Comparison of ENCODE assay signal across 21 mouse cellular contexts in genomic region chr14:99324523-99324922, GRCm38 (mm10). TPM values are rescaled to one million over a fixed set of nuclear protein-coding genes. Genes with fewer than 3 reads are reported as not detected.
A peak's percentile ranks its signal among the peaks of the same experiment; 100 is the strongest.
DNase-seq lines count a peak whose midpoint lies in the region; ATAC-seq and TF ChIP-seq lines count a peak whose summit lies in the region.
"Had no signal": no experiment of that assay in that cellular context is flagged by ENCODE, and none has a peak within 500 bp of the region (broad histone marks: within the 10 kb centered on the region; RNA-seq: fewer than 3 reads in every experiment).

No protein-coding gene starts in this region.

- no peaks in the 10 kb centered on the region for H3K27me3 ChIP-seq in midbrain, embryonic 11.5 days (ENCODE audit: control insufficient read depth, insufficient read depth, low read length)
- H3K27me3 ChIP-seq in midbrain, embryonic 14.5 days (ENCODE audit: control insufficient read depth, insufficient read depth, low read length): no peaks in the 10 kb centered on the region
- no peaks in the 10 kb centered on the region for H3K27me3 ChIP-seq in stomach, postnatal 0 days (ENCODE audit: control insufficient read depth, insufficient read depth, low read length)
- H3K27me3 ChIP-seq in kidney, embryonic 16.5 days (ENCODE audit: insufficient read depth, low read length): no peaks in the 10 kb centered on the region
- H3K27me3 ChIP-seq: embryonic facial prominence, embryonic 15.5 days; liver, embryonic 12.5 days had no signal

- peak; percentile 54 for DNase-seq in midbrain, embryonic 11.5 days (ENCODE audit: low spot score, missing footprints)
- no peak for DNase-seq in midbrain, embryonic 14.5 days
- DNase-seq in ES-CJ7 (ENCODE audit: low read depth, low spot score): peak; percentile 98
- DNase-seq in WW6 (ENCODE audit: low read depth, low spot score): peak; percentile 54
- no peak for DNase-seq in stomach, postnatal 0 days (ENCODE audit: low spot score)
- no peak for DNase-seq in spleen, postnatal 10 days (ENCODE audit: low spot score in 2 of 2)
- no peak for DNase-seq in adrenal gland, postnatal 10 days
- DNase-seq: adrenal gland, postnatal 25 days; cerebellum, adult 2 months; gastrocnemius, postnatal 25 days; heart, postnatal 10 days; kidney, postnatal 10 days; lung, postnatal 10 days; thymus, postnatal 4 days had no signal

- ATAC-seq in midbrain, embryonic 11.5 days (ENCODE audit: low FRiP score): no peak
- ATAC-seq in midbrain, embryonic 14.5 days (ENCODE audit: low FRiP score, low TSS enrichment): no peak
- ATAC-seq in stomach, postnatal 0 days (ENCODE audit: low FRiP score, low TSS enrichment): 0 out of 2 replicates have a peak, but pooled peaks have one; percentile 50
- no peak for ATAC-seq in kidney, embryonic 16.5 days (ENCODE audit: low FRiP score, low TSS enrichment)
- ATAC-seq: intestine, postnatal 0 days; liver, embryonic 12.5 days had no signal

- H3K27ac ChIP-seq in midbrain, embryonic 11.5 days (ENCODE audit: low read depth, low read length): no peak overlapping the region
- H3K27ac ChIP-seq in midbrain, embryonic 14.5 days (replicated peaks; ENCODE audit: low read depth, low read length): no peak overlapping the region
- H3K27ac ChIP-seq in stomach, postnatal 0 days (replicated peaks): no peak overlapping the region; the same call in 1 of the 2 replicates
- no peak overlapping the region for H3K27ac ChIP-seq in kidney, embryonic 16.5 days (ENCODE audit: low read length)
- H3K27ac ChIP-seq: embryonic facial prominence, embryonic 15.5 days; forebrain, embryonic 10.5 days; hindbrain, embryonic 14.5 days; left cerebral cortex, adult 2 months; liver, embryonic 12.5 days had no signal

- no peak overlapping the region for H3K4me2 ChIP-seq in midbrain, embryonic 11.5 days
- no peak overlapping the region for H3K4me2 ChIP-seq in midbrain, embryonic 14.5 days (ENCODE audit: low read length)
- H3K4me2 ChIP-seq in stomach, postnatal 0 days (replicated peaks; ENCODE audit: low read depth): no peak overlapping the region
- no peak overlapping the region for H3K4me2 ChIP-seq in kidney, embryonic 16.5 days (replicated peaks; ENCODE audit: low read depth, low read length)
- H3K4me2 ChIP-seq: embryonic facial prominence, embryonic 15.5 days; hindbrain, embryonic 14.5 days; liver, embryonic 12.5 days had no signal

- WGBS in midbrain, embryonic 11.5 days: 79% methylated on average over 4 of the region's 4 CpGs
- 90% methylated on average over 4 of the region's 4 CpGs for WGBS in midbrain, embryonic 14.5 days
- WGBS in stomach, postnatal 0 days: 57% methylated on average over 4 of the region's 4 CpGs
- 66% methylated on average over 4 of the region's 4 CpGs for WGBS in kidney, embryonic 16.5 days

- H3K9ac ChIP-seq in midbrain, embryonic 11.5 days (ENCODE audit: low read length): no peak overlapping the region
- no peak overlapping the region for H3K9ac ChIP-seq in midbrain, embryonic 14.5 days (replicated peaks; ENCODE audit: low read length)
- no peak overlapping the region for H3K9ac ChIP-seq in stomach, postnatal 0 days (ENCODE audit: low read length)
- H3K9ac ChIP-seq in kidney, embryonic 16.5 days (replicated peaks; ENCODE audit: low read length): no peak overlapping the region
- H3K9ac ChIP-seq: embryonic facial prominence, embryonic 15.5 days; hindbrain, embryonic 14.5 days; liver, embryonic 12.5 days had no signal

- TF ChIP-seq CTCF in stomach, postnatal 0 days (IDR thresholded peaks at IDR 0.05; ENCODE audit: low read depth): no peak

- no peaks in the 10 kb centered on the region for H3K9me3 ChIP-seq in midbrain, embryonic 11.5 days (ENCODE audit: control insufficient read depth, low read length)
- no peaks in the 10 kb centered on the region for H3K9me3 ChIP-seq in midbrain, embryonic 14.5 days (ENCODE audit: control insufficient read depth, low read length)
- no peaks in the 10 kb centered on the region for H3K9me3 ChIP-seq in stomach, postnatal 0 days (ENCODE audit: control insufficient read depth, low read length)
- no peaks in the 10 kb centered on the region for H3K9me3 ChIP-seq in kidney, embryonic 16.5 days (ENCODE audit: low read length)
- H3K9me3 ChIP-seq: embryonic facial prominence, embryonic 15.5 days; forebrain, embryonic 10.5 days; liver, embryonic 12.5 days had no signal

- no peaks in the 10 kb centered on the region for H3K36me3 ChIP-seq in midbrain, embryonic 11.5 days (ENCODE audit: control insufficient read depth, insufficient read depth, low read length)
- no peaks in the 10 kb centered on the region for H3K36me3 ChIP-seq in midbrain, embryonic 14.5 days (ENCODE audit: control insufficient read depth, insufficient read depth, low read length)
- H3K36me3 ChIP-seq in stomach, postnatal 0 days (ENCODE audit: control insufficient read depth, insufficient read depth, low read length): no peaks in the 10 kb centered on the region
- no peaks in the 10 kb centered on the region for H3K36me3 ChIP-seq in kidney, embryonic 16.5 days (ENCODE audit: insufficient read depth, low read length)
- H3K36me3 ChIP-seq: embryonic facial prominence, embryonic 15.5 days; forebrain, embryonic 10.5 days; liver, embryonic 12.5 days had no signal

- H3K4me1 ChIP-seq in midbrain, embryonic 11.5 days (ENCODE audit: control insufficient read depth, insufficient read depth, low read length): no peaks in the 10 kb centered on the region
- H3K4me1 ChIP-seq in midbrain, embryonic 14.5 days (ENCODE audit: control insufficient read depth, insufficient read depth, low read length): no peaks in the 10 kb centered on the region
- no peaks in the 10 kb centered on the region for H3K4me1 ChIP-seq in stomach, postnatal 0 days (replicated peaks; ENCODE audit: control insufficient read depth, insufficient read depth)
- no peaks in the 10 kb centered on the region for H3K4me1 ChIP-seq in kidney, embryonic 16.5 days (ENCODE audit: insufficient read depth, low read length)
- H3K4me1 ChIP-seq: embryonic facial prominence, embryonic 15.5 days; forebrain, embryonic 10.5 days; liver, embryonic 12.5 days had no signal

- TF ChIP-seq EP300 in stomach, postnatal 0 days (optimal IDR thresholded peaks at IDR 0.05): no peak

- H3K4me3 ChIP-seq in midbrain, embryonic 11.5 days (ENCODE audit: low read depth, low read length): no peak overlapping the region
- no peak overlapping the region for H3K4me3 ChIP-seq in midbrain, embryonic 14.5 days (replicated peaks; ENCODE audit: low read depth, low read length)
- no peak overlapping the region for H3K4me3 ChIP-seq in stomach, postnatal 0 days (ENCODE audit: low read depth, low read length)
- H3K4me3 ChIP-seq in kidney, embryonic 16.5 days (ENCODE audit: low read length): no peak overlapping the region
- H3K4me3 ChIP-seq: embryonic facial prominence, embryonic 15.5 days; forebrain, embryonic 10.5 days; left cerebral cortex, adult 2 months; liver, embryonic 12.5 days had no signal

RNA-seq across cellular contexts. Expression of gene Klf5, which starts 26.0 kb away (rescaled TPM):
- polyA plus RNA-seq in midbrain, embryonic 11.5 days (2014; fragmentation: Nextera tagmentation; extraction: Ambion mirVana): 2.9 and 3.4 TPM in 2 replicates
- 2.2 and 2.7 TPM in 2 replicates for polyA plus RNA-seq in midbrain, embryonic 14.5 days (2014; fragmentation: Nextera tagmentation; extraction: Ambion mirVana)
- polyA plus RNA-seq in stomach, postnatal 0 days (2015; fragmentation: Nextera tagmentation; extraction: Ambion mirVana): 101 and 112 TPM in 2 replicates
- 6.3 and 8.1 TPM in 2 replicates for polyA plus RNA-seq in kidney, embryonic 16.5 days (2015; fragmentation: Nextera tagmentation; extraction: Ambion mirVana)
- 1 to 10 TPM; 7.2 to 7.5 TPM for total RNA-seq in adrenal gland, postnatal 10 days (2021)

Comparison
In these comparisons a context has a peak if more than half of its experiments do, and no peak if none do; other contexts are left out.
1. DNase-seq: peak in midbrain, embryonic 11.5 days (single experiment), ES-CJ7 (single experiment) and WW6 (single experiment); none in midbrain, embryonic 14.5 days (single experiment), stomach, postnatal 0 days (single experiment), spleen, postnatal 10 days (0 of 2) and adrenal gland, postnatal 10 days (single experiment).
2. RNA of gene Klf5, which starts 26.0 kb away (polyA plus RNA-seq): 101 to 112 TPM in stomach, postnatal 0 days; 6.3 to 8.1 TPM in kidney, embryonic 16.5 days, 2.9 to 3.4 TPM in midbrain, embryonic 11.5 days and 2.2 to 2.7 TPM in midbrain, embryonic 14.5 days; every median in the first group is over 10 times any median in the second.